Mouse (Mus musculus) liver, adult 2 months (tissue): ENCODE measurements around the gene Fmod. TPM values are rescaled to one million over a fixed set of nuclear protein-coding genes. Genes with fewer than 3 reads are reported as not detected.
A peak's percentile ranks its signal among the peaks of the same experiment; 100 is the strongest.

Source experiments
- DNase-seq: peaks from one replicate; pipeline ENCODE4 v3.0.0-alpha.2; 2011; ENCODE audit warnings: low read depth, low spot score; ENCODE audit errors: extremely low read depth
- H3K27ac ChIP-seq: fragments of 200-500 bp; replicated peaks from 2 replicates; pipeline ENCODE4 v1.5.1; 2012; ENCODE audit warnings: low read depth, mild to moderate bottlenecking, control low read depth, inconsistent platforms, low read length; ENCODE audit not compliant: insufficient read depth
- H3K27me3 ChIP-seq: fragments of 200-500 bp; 2 replicates; pipeline ENCODE4 v1.6.1; 2012; ENCODE audit warnings: mild to moderate bottlenecking, moderate library complexity, low read length, inconsistent platforms; ENCODE audit not compliant: control insufficient read depth, insufficient read depth
- H3K36me3 ChIP-seq: fragments of 200-500 bp; 2 replicates; pipeline ENCODE4 v1.6.1; 2012; ENCODE audit warnings: low read length, inconsistent platforms; ENCODE audit not compliant: control insufficient read depth, insufficient read depth
- H3K4me1 ChIP-seq: fragments of 200-500 bp; 2 replicates; pipeline ENCODE4 v1.6.1; 2011; ENCODE audit warnings: low read length; ENCODE audit not compliant: control insufficient read depth, insufficient read depth
- H3K4me3 ChIP-seq: fragments of 200-500 bp; 2 replicates; pipeline ENCODE4 v1.5.1; 2011; ENCODE audit warnings: low read depth, mild to moderate bottlenecking, control low read depth, low read length, moderate library complexity; ENCODE audit not compliant: insufficient read depth
- H3K79me2 ChIP-seq: fragments of 200-500 bp; 2 replicates; pipeline ENCODE4 v1.6.1; 2012; ENCODE audit warnings: inconsistent platforms, mild to moderate bottlenecking, low read length, moderate library complexity; ENCODE audit not compliant: control insufficient read depth, insufficient read depth
- H3K9ac ChIP-seq: fragments of 200-500 bp; 2 replicates; pipeline ENCODE4 v1.6.1; 2012; ENCODE audit warnings: low read depth, mild to moderate bottlenecking, control low read depth, inconsistent platforms, low read length
- CTCF ChIP-seq: fragments of 200-500 bp; IDR thresholded peaks from 2 replicates; pipeline ENCODE4 v1.5.1; 2011; ENCODE audit warnings: low read depth, low read length, control low read depth
- POLR2A ChIP-seq: fragments of 200-500 bp; IDR thresholded peaks from 2 replicates; pipeline ENCODE4 v1.6.1; 2011; ENCODE audit warnings: low read length, control low read depth; ENCODE audit not compliant: insufficient read depth; ENCODE audit errors: extremely low read depth
- WGBS: fragments of 180-500 bp; shearing (Covaris S2); methylation state at CpG from one replicate; pipeline ENCODE4 v1.1.7; 2018; 5-methylcytosine and 5-hydroxymethylcytosine counted together
- polyA plus RNA-seq: library from polyadenylated mRNA; depleted of rRNA; stranded (reverse); fragments of >200 nt; gene quantifications from 2 replicates; pipeline ENCODE4 v1.2.3, GENCODE M21; 2012
- total RNA-seq: library from RNA; depleted of rRNA; stranded (reverse); fragments of >200 nt; gene quantifications from 2 replicates; pipeline ENCODE4 v1.2.3, GENCODE M21; 2014

Fmod gene
- total and polyA plus RNA-seq, 2 experiments = 0.46 to 0.99 TPM

DNA sequence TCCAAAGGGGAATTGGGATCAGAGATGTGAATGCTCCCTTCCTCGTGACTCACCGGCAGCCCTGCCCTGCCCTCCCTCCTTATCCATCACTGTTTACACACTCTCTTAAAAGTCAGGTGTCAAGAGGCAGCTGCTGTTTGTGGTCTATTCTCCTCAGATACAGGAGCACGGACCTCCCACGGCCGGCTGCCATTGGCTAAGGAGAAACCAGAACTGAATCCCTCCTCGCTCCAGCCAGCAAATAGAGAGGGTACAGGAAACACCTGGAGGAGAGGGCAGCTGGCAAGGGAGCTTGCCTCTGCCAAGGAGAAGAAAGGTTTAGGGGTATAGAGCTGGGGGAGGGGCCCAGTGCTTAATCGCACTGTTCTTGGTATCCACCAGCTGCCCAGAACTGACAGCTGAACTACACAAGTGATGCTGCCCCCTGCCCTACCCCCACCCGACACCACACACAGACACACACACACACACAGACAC, 30.1 kb downstream of the Fmod start:
- TF ChIP-seq CTCF (no peak), POLR2A (no peak)
- H3K27me3 ChIP-seq = no peaks in the 10 kb centered on the region
- H3K4me3 ChIP-seq = no peak overlapping the region
- H3K27ac ChIP-seq = no peak overlapping the region
- no peaks in the 10 kb centered on the region for H3K79me2 ChIP-seq
- H3K36me3 ChIP-seq = no peaks in the 10 kb centered on the region
- no peak for DNase-seq
- H3K4me1 ChIP-seq = peaks cover 23% of the 10 kb centered on the region
- H3K9ac ChIP-seq = no peak overlapping the region
- 42% methylated on average over 8 of the region's 8 CpGs for WGBS

DNA sequence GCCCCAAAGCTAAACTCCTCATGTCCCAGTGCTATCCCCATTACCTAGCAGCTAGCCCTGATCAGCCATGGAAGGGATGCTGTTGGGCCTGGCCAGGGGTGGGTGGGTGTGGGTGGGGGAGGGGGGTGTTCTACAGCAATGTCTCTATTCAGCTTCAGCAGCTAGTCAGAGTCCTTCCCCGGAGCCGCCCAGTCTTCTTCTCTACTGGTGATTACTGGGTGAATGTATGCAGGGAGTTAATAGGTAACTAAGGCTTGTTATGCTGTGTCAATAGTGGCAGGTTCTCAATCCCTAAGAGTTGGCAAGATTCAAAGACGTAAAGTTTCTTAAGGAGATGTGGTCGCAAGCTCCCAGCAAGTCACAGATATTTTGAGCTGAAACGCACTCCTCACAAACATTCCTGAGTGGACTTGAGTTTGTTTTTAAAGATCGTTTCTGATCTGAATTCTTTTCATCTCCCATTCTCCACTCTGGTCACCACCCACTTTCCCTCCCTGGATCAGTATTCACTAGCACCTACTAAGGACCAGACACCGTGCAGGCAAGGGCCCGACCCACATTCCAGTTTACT, 33.1 kb downstream of the Fmod start:
- Histone ChIP-seq H3K4me1 (peaks cover 9% of the 10 kb centered on the region), H3K79me2 (no peaks in the 10 kb centered on the region), H3K27ac (no peak overlapping the region), H3K27me3 (no peaks in the 10 kb centered on the region), H3K9ac (no peak overlapping the region), H3K4me3 (no peak overlapping the region), H3K36me3 (no peaks in the 10 kb centered on the region)
- 45% methylated on average over 8 of the region's 8 CpGs for WGBS
- DNase-seq = no peak
- TF ChIP-seq CTCF = no peak
- TF ChIP-seq POLR2A = no peak

DNA sequence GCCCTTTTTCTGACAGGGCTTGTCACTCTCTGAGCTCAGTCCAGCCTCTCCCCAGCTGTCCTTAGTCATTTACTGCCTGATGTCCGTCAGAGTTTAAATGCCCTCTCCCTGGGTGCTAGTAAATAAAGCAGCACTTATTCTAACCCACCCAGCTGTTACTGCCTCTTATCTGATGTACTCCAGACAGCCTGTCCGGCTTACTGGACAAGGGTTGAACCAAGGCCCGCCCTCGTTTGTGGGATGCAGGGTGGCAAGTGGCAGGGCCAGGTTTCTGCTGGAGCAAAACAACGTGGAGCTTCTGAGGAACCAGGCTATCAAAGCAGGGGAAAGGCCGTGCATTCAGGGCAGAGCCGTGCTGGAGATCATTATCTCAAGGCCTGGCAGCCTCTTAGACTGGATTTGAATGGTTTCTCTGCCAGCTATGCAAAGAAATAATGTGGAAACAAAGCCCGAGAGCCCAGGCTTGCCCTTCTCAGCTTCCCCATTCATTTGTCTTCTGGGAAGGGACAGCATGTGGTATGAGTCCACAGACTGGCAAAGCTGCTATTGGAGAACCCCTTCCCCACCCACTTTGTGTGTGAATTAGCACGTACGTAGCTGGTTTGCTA, 34.5 kb downstream of the Fmod start:
- Histone ChIP-seq H3K27ac (peak overlapping the region; percentile 4), H3K4me1 (peaks cover 7% of the 10 kb centered on the region; the same call in 1 of the 2 replicates), H3K27me3 (no peaks in the 10 kb centered on the region), H3K9ac (no peak overlapping the region), H3K36me3 (no peaks in the 10 kb centered on the region), H3K4me3 (no peak overlapping the region), H3K79me2 (no peaks in the 10 kb centered on the region)
- TF ChIP-seq CTCF (no peak), POLR2A (no peak)
- WGBS = 25% methylated on average over 10 of the region's 10 CpGs
- peak; percentile 77 for DNase-seq

- DNase-seq = no peak
- Histone ChIP-seq H3K36me3 (no peaks in the 10 kb centered on the region; the same call in 1 of the 2 replicates), H3K9ac (no peak overlapping the region), H3K27me3 (no peaks in the 10 kb centered on the region), H3K4me1 (peaks cover 12% of the 10 kb centered on the region; the same call in 1 of the 2 replicates), H3K79me2 (no peaks in the 10 kb centered on the region; the same call in 1 of the 2 replicates), H3K4me3 (no peak overlapping the region), H3K27ac (no peak overlapping the region)
- 86% methylated on average over 6 of the region's 6 CpGs for WGBS
- no peak for TF ChIP-seq POLR2A
- no peak for TF ChIP-seq CTCF
Measured at GRCm38 (mm10) chr1:134073061-134073564, 36.1 kb downstream of the Fmod start.

DNA sequence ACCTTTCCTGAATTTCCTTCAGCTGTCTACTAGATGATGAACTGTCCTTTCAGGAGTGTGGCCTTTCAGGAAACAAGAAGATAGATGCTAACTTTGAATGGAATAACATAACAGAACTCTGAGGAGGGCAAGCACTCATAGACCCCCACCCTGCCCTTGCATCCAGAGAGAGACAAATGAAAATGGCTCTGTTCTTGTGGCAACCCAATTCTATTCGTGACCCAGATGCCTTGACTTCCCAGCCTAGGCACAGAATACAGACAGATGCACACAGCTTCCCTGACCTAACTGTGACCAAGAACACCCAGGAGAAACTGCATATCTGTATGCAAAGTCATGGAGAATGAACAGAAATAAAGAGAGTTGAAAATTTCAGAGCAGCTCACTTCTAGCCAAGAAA, 36.6 kb downstream of the Fmod start:
- Histone ChIP-seq H3K27me3 (no peaks in the 10 kb centered on the region), H3K79me2 (no peaks in the 10 kb centered on the region; the same call in 1 of the 2 replicates), H3K9ac (no peak overlapping the region), H3K4me3 (no peak overlapping the region), H3K27ac (no peak overlapping the region), H3K36me3 (no peaks in the 10 kb centered on the region; the same call in 1 of the 2 replicates), H3K4me1 (peaks cover 12% of the 10 kb centered on the region; the same call in 1 of the 2 replicates)
- TF ChIP-seq CTCF = no peak
- TF ChIP-seq POLR2A = no peak
- DNase-seq = no peak
- WGBS = 91% methylated on average over 1 of the region's 1 CpGs
